Mouse (Mus musculus): ENCODE measurements around the gene Adam8.

DNA sequence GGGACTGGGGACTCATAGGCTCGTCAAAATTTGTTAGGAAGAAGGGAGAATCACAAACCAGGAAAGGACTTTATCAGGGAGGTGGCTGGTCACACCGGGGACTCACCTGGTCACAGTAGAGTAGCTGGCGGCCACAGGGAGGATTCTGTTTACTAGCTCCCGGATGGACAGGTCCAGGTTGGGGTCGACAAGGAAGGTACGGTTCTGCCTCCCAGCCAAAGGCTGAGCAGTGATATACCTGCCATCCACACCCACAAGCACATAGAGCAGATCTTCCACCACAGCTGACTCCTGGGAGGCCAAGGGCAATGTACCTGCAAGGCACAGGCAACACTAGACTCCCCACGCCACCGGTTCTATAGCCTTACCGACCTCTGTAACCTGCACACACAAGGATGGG is 15.4 kb upstream of the Adam8 start:
- TF ChIP-seq POLR2A (IDR thresholded peaks at IDR 0.05; ENCODE audit: borderline replicate concordance, insufficient read depth, low read length) = no peak
- TF ChIP-seq CTCF (IDR thresholded peaks at IDR 0.05; ENCODE audit: borderline replicate concordance, insufficient read depth, low read depth, low read length) = no peak

Measured in cerebellum, adult 2 months (tissue).